17 mouse cellular contexts compared by ENCODE assay signal in genomic region chr1:37149866-37150265, GRCm38 (mm10).
DNase-seq lines count a peak whose midpoint lies in the region; ATAC-seq and TF ChIP-seq lines count a peak whose summit lies in the region.
"Had no signal": no experiment of that assay in that cellular context is flagged by ENCODE, and none has a peak within 500 bp of the region (broad histone marks: within the 10 kb centered on the region; RNA-seq: fewer than 3 reads in every experiment).

No protein-coding gene starts in this region.

- no peaks in the 10 kb centered on the region for H3K9me3 ChIP-seq in kidney, embryonic 14.5 days (ENCODE audit: control insufficient read depth, low read length)
- H3K9me3 ChIP-seq: forebrain, embryonic 12.5 days; heart, embryonic 12.5 days had no signal

- no peaks in the 10 kb centered on the region for H3K4me1 ChIP-seq in kidney, embryonic 14.5 days (ENCODE audit: control insufficient read depth, insufficient read depth, low read length)
- H3K4me1 ChIP-seq: forebrain, embryonic 12.5 days; heart, embryonic 12.5 days had no signal

- no peak for TF ChIP-seq CTCF in brain, embryonic 14.5 days (IDR thresholded peaks at IDR 0.05; ENCODE audit: borderline replicate concordance, extremely low read depth, insufficient read depth, insufficient read length)

- DNase-seq in layer of hippocampus, adult 11-12 months (ENCODE audit: low spot score), result peak; percentile 38
- no peak for DNase-seq in layer of hippocampus, postnatal 10 days (ENCODE audit: low spot score in 2 of 2)
- DNase-seq in brain, embryonic 14.5 days (ENCODE audit: low read depth), result peak; percentile 46
- DNase-seq in layer of hippocampus, adult 18-20 months (ENCODE audit: low spot score in 2 of 2), result peak; percentile 22 to 68
- peak; percentile 27 to 62 for DNase-seq in left cerebral cortex, postnatal 25 days (ENCODE audit: low spot score in 2 of 2)
- DNase-seq in kidney, postnatal 36 days, result no peak
- DNase-seq: cerebellum, adult 11-12 months; gastrocnemius, postnatal 10 days; heart, postnatal 36 days; lung, embryonic 14.5 days; retina, postnatal 1 day had no signal

- 90% methylated on average over 7 of the region's 7 CpGs for WGBS in kidney, embryonic 14.5 days

- H3K36me3 ChIP-seq in kidney, embryonic 14.5 days (ENCODE audit: control insufficient read depth, insufficient read depth, low read length), result no peaks in the 10 kb centered on the region
- H3K36me3 ChIP-seq: forebrain, embryonic 12.5 days; heart, embryonic 12.5 days had no signal

- H3K9ac ChIP-seq in kidney, embryonic 14.5 days (ENCODE audit: low read depth, low read length), result no peak overlapping the region
- H3K9ac ChIP-seq: forebrain, embryonic 12.5 days; heart, embryonic 12.5 days; lung, embryonic 14.5 days had no signal

- no peak for ATAC-seq in kidney, embryonic 14.5 days (ENCODE audit: low FRiP score, low TSS enrichment)

- no peaks in the 10 kb centered on the region for H3K27me3 ChIP-seq in kidney, embryonic 14.5 days (ENCODE audit: control insufficient read depth, insufficient read depth, low read length)
- H3K27me3 ChIP-seq: forebrain, embryonic 12.5 days; heart, embryonic 12.5 days had no signal

- no peak for TF ChIP-seq POLR2A in brain, embryonic 14.5 days (IDR thresholded peaks at IDR 0.05; ENCODE audit: borderline replicate concordance, extremely low read depth, insufficient read depth, insufficient read length, poor library complexity, severe bottlenecking)

- H3K4me2 ChIP-seq in kidney, embryonic 14.5 days (replicated peaks; ENCODE audit: low read depth, low read length), result no peak overlapping the region
- H3K4me2 ChIP-seq: forebrain, embryonic 12.5 days; heart, embryonic 12.5 days; liver, embryonic 11.5 days; lung, embryonic 14.5 days had no signal

- H3K4me3 ChIP-seq in kidney, embryonic 14.5 days (ENCODE audit: low read length), result no peak overlapping the region
- H3K4me3 ChIP-seq: forebrain, embryonic 12.5 days; heart, embryonic 12.5 days; myocyte had no signal

- no peak overlapping the region for H3K27ac ChIP-seq in kidney, embryonic 14.5 days (ENCODE audit: low read depth, low read length)
- H3K27ac ChIP-seq: forebrain, embryonic 12.5 days; kidney, postnatal 0 days had no signal

- intact Hi-C loops in left cerebral cortex, postnatal 25 days (cut with DNase I), result no loop called here

Comparison
In these comparisons a context has a peak if more than half of its experiments do, and no peak if none do; other contexts are left out.
1. DNase-seq: peak in layer of hippocampus, adult 11-12 months (single experiment), brain, embryonic 14.5 days (single experiment), layer of hippocampus, adult 18-20 months (2 of 2) and left cerebral cortex, postnatal 25 days (2 of 2); none in layer of hippocampus, postnatal 10 days (0 of 2) and kidney, postnatal 36 days (0 of 2).